Mouse (Mus musculus): ENCODE measurements around the gene Crebl2.

DNA sequence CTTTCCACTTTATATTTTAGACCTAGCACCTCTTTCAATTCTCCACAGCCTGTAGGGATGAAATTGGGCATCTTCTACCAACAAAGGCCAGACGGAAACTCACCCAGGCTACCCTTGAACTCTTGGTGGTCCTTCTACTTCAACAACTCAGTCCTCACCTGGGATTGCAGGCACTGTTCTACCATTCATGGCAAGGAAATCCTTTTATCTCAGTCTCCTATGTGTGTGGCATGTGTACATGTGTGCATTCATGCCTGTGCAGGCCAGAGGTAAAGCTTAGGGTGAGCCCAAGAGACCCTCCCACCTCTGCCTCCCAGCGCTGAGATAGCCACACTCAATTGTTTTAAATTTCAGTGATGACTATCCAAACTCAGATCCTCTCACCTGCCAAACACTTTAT, 55.6 kb downstream of the Crebl2 start:
- TF ChIP-seq CTCF (IDR thresholded peaks at IDR 0.05; ENCODE audit: borderline replicate concordance, insufficient read depth, low read depth, low read length) (no peak), POLR2A (IDR thresholded peaks at IDR 0.05; ENCODE audit: borderline replicate concordance, insufficient read depth, low read length) (no peak)
